Mouse (Mus musculus) MEL (cell line): ENCODE measurements around the gene Zscan26.

ENCODE experiments used
- BHLHE40 ChIP-seq: IDR thresholded peaks from 2 replicates; pipeline ENCODE4 v1.6.1; 2012; ENCODE audit warnings: low read depth, mild to moderate bottlenecking, inconsistent platforms, low read length, improper control_type of control experiment, borderline replicate concordance
- CTCF ChIP-seq, 3 experiments: IDR thresholded peaks in 2 of 3; conservative IDR thresholded peaks in 1 of 3; 2 replicates each; pipeline ENCODE4 v1.5.1; 2011 to 2012; ENCODE audit warnings: low read length in 3 of 3, low read depth in 2 of 3, mild to moderate bottlenecking in 2 of 3, improper control_type of control experiment in 1 of 3, inconsistent platforms in 1 of 3, mixed read lengths in 1 of 3, moderate library complexity in 1 of 3; ENCODE audit not compliant: control insufficient read depth in 1 of 3, insufficient read depth in 1 of 3, poor library complexity in 1 of 3, severe bottlenecking in 1 of 3
- EP300 ChIP-seq, 2 experiments: IDR thresholded peaks; 2 replicates each; pipeline ENCODE4 v1.6.1; 2011; ENCODE audit warnings: improper control_type of control experiment in 2 of 2, low read length in 2 of 2, low read depth in 1 of 2, mild to moderate bottlenecking in 1 of 2
- GATA1 ChIP-seq: IDR thresholded peaks from 2 replicates; pipeline ENCODE4 v1.6.1; 2011; ENCODE audit warnings: low read depth, low read length, improper control_type of control experiment
- KAT2A ChIP-seq: conservative IDR thresholded peaks from 2 replicates; pipeline ENCODE4 v1.6.1; 2012; ENCODE audit warnings: low read depth, low read length, improper control_type of control experiment, inconsistent platforms
- POLR2A ChIP-seq, 2 experiments: IDR thresholded peaks; 2 replicates each; pipeline ENCODE4 v1.6.1; 2011 to 2012; ENCODE audit warnings: low read length in 2 of 2, mild to moderate bottlenecking in 2 of 2, control low read depth in 1 of 2, improper control_type of control experiment in 1 of 2, low read depth in 1 of 2, moderate library complexity in 1 of 2; ENCODE audit not compliant: control insufficient read depth in 1 of 2, insufficient read depth in 1 of 2, poor library complexity in 1 of 2
- RCOR1 ChIP-seq: IDR thresholded peaks from 2 replicates; pipeline ENCODE4 v1.6.1; 2012; ENCODE audit warnings: low read depth, mild to moderate bottlenecking, inconsistent platforms, low read length, improper control_type of control experiment
- SIN3A ChIP-seq: IDR thresholded peaks from 2 replicates; pipeline ENCODE4 v1.6.1; 2012; ENCODE audit warnings: low read length, improper control_type of control experiment, inconsistent platforms
- ZC3H11A ChIP-seq: IDR thresholded peaks from 2 replicates; pipeline ENCODE4 v1.6.1; 2012; ENCODE audit warnings: low read depth, mild to moderate bottlenecking, inconsistent platforms, low read length, improper control_type of control experiment

GRCm38 (mm10) chr13:21447856-21448614 is 5.5 kb downstream of the Zscan26 start:
- TF ChIP-seq KAT2A (no peak), CTCF (IDR thresholded peaks at IDR 0.05 in 2 of 3, conservative IDR thresholded peaks at IDR 0.05 in 1 of 3; ENCODE audit: control insufficient read depth in 1 of 3, insufficient read depth in 1 of 3, low read depth in 2 of 3, low read length in 3 of 3, poor library complexity in 1 of 3, severe bottlenecking in 1 of 3) (no peak), EP300 (IDR thresholded peaks at IDR 0.05; ENCODE audit: low read depth in 1 of 2, low read length in 2 of 2) (no peak), POLR2A (IDR thresholded peaks at IDR 0.05; ENCODE audit: control insufficient read depth in 1 of 2, insufficient read depth in 1 of 2, low read depth in 1 of 2, low read length in 2 of 2, poor library complexity in 1 of 2) (no peak), ZC3H11A (no peak), RCOR1 (no peak), GATA1 (no peak), BHLHE40 (no peak), SIN3A (no peak)
